In the genomic region with DNA sequence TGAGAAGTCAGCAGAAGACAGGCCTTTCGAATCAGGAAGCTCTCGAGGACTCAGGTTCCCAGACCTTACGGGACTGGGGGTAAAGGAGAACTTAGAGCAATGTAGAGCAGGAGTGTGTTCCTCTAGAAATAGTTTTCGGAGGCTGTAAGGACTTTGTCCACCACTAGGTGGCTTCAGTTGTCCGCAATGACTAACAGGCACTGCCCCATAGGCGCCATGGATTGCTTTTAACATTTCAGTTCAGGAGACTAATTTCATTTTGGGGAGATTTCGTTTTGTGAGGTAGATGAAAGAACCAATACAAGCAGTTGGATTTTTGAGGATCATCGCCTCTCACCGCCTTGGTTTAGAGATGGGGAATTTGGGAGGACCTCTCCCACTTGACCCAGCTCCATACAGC, we compare ENCODE assay signal across 8 mouse cellular contexts.
DNase-seq lines count a peak whose midpoint lies in the region; ATAC-seq and TF ChIP-seq lines count a peak whose summit lies in the region.

No protein-coding gene starts in this region.

- no peak overlapping the region for H3K4me2 ChIP-seq in hindbrain, embryonic 11.5 days (replicated peaks; ENCODE audit: low read depth, low read length)
- no peak overlapping the region for H3K4me2 ChIP-seq in hindbrain, embryonic 12.5 days (replicated peaks)
- no peak overlapping the region for H3K4me2 ChIP-seq in midbrain, embryonic 14.5 days (ENCODE audit: low read length)

- WGBS in hindbrain, embryonic 11.5 days: 58% methylated on average over 9 of the region's 9 CpGs
- 55% methylated on average over 9 of the region's 9 CpGs for WGBS in hindbrain, embryonic 12.5 days
- WGBS in embryonic facial prominence, embryonic 10.5 days: 54% methylated on average over 9 of the region's 9 CpGs
- WGBS in midbrain, embryonic 14.5 days: 55% methylated on average over 9 of the region's 9 CpGs

- no peak overlapping the region for H3K9ac ChIP-seq in hindbrain, embryonic 11.5 days (ENCODE audit: low read depth, low read length)
- H3K9ac ChIP-seq in hindbrain, embryonic 12.5 days: no peak overlapping the region
- H3K9ac ChIP-seq in midbrain, embryonic 14.5 days (replicated peaks; ENCODE audit: low read length): no peak overlapping the region

- no peaks in the 10 kb centered on the region for H3K27me3 ChIP-seq in hindbrain, embryonic 11.5 days (ENCODE audit: control insufficient read depth, insufficient read depth, low read length)
- no peaks in the 10 kb centered on the region for H3K27me3 ChIP-seq in hindbrain, embryonic 12.5 days
- H3K27me3 ChIP-seq in embryonic facial prominence, embryonic 10.5 days (replicated peaks; ENCODE audit: low read depth, poor library complexity, severe bottlenecking): no peaks in the 10 kb centered on the region
- H3K27me3 ChIP-seq in midbrain, embryonic 14.5 days (ENCODE audit: control insufficient read depth, insufficient read depth, low read length): no peaks in the 10 kb centered on the region

- no peaks in the 10 kb centered on the region for H3K4me1 ChIP-seq in hindbrain, embryonic 11.5 days (replicated peaks; ENCODE audit: control insufficient read depth, insufficient read depth, low read length)
- H3K4me1 ChIP-seq in hindbrain, embryonic 12.5 days: no peaks in the 10 kb centered on the region
- H3K4me1 ChIP-seq in embryonic facial prominence, embryonic 10.5 days: no peaks in the 10 kb centered on the region
- no peaks in the 10 kb centered on the region for H3K4me1 ChIP-seq in midbrain, embryonic 14.5 days (ENCODE audit: control insufficient read depth, insufficient read depth, low read length)

- no peak for ATAC-seq in hindbrain, embryonic 11.5 days (ENCODE audit: low FRiP score)
- ATAC-seq in hindbrain, embryonic 12.5 days (ENCODE audit: low FRiP score): no peak
- ATAC-seq in CD4-positive, CD25-positive, alpha-beta regulatory T cell, adult 4 months: peak; percentile 85
- peak; percentile 55; the same call in 1 of the 2 replicates for ATAC-seq in midbrain, embryonic 14.5 days (ENCODE audit: low FRiP score, low TSS enrichment)

- H3K36me3 ChIP-seq in hindbrain, embryonic 11.5 days (ENCODE audit: control insufficient read depth, insufficient read depth, low read length): no peaks in the 10 kb centered on the region
- no peaks in the 10 kb centered on the region for H3K36me3 ChIP-seq in hindbrain, embryonic 12.5 days
- H3K36me3 ChIP-seq in embryonic facial prominence, embryonic 10.5 days (replicated peaks): no peaks in the 10 kb centered on the region
- no peaks in the 10 kb centered on the region for H3K36me3 ChIP-seq in midbrain, embryonic 14.5 days (ENCODE audit: control insufficient read depth, insufficient read depth, low read length)

- H3K27ac ChIP-seq in hindbrain, embryonic 11.5 days (ENCODE audit: low read depth, low read length): no peak overlapping the region
- H3K27ac ChIP-seq in hindbrain, embryonic 12.5 days: no peak overlapping the region
- H3K27ac ChIP-seq in embryonic facial prominence, embryonic 10.5 days (replicated peaks): no peak overlapping the region
- no peak overlapping the region for H3K27ac ChIP-seq in layer of hippocampus, adult 2 months
- H3K27ac ChIP-seq in midbrain, embryonic 14.5 days (replicated peaks; ENCODE audit: low read depth, low read length): no peak overlapping the region

- peak; percentile 54 for DNase-seq in hindbrain, embryonic 11.5 days (ENCODE audit: low spot score)
- DNase-seq in adrenal gland, postnatal 25 days: peak; percentile 16
- peak; percentile 45 for DNase-seq in embryonic facial prominence, embryonic 10.5 days (ENCODE audit: low spot score)
- DNase-seq in layer of hippocampus, adult 2 months (ENCODE audit: low spot score in 2 of 2): peak; percentile 30 to 48
- peak; percentile 79 for DNase-seq in midbrain, embryonic 14.5 days
- peak; percentile 50 for DNase-seq in thymus, postnatal 14 days

- H3K9me3 ChIP-seq in hindbrain, embryonic 11.5 days (ENCODE audit: control insufficient read depth, low read length): no peaks in the 10 kb centered on the region
- H3K9me3 ChIP-seq in hindbrain, embryonic 12.5 days (replicated peaks): no peaks in the 10 kb centered on the region
- H3K9me3 ChIP-seq in embryonic facial prominence, embryonic 10.5 days: no peaks in the 10 kb centered on the region
- H3K9me3 ChIP-seq in midbrain, embryonic 14.5 days (ENCODE audit: control insufficient read depth, low read length): no peaks in the 10 kb centered on the region

- H3K4me3 ChIP-seq in hindbrain, embryonic 11.5 days (ENCODE audit: low read depth, low read length): no peak overlapping the region
- no peak overlapping the region for H3K4me3 ChIP-seq in hindbrain, embryonic 12.5 days
- no peak overlapping the region for H3K4me3 ChIP-seq in embryonic facial prominence, embryonic 10.5 days
- no peak overlapping the region for H3K4me3 ChIP-seq in layer of hippocampus, adult 2 months
- no peak overlapping the region for H3K4me3 ChIP-seq in midbrain, embryonic 14.5 days (replicated peaks; ENCODE audit: low read depth, low read length)

- TF ChIP-seq CTCF in layer of hippocampus, adult 2 months (conservative IDR thresholded peaks at IDR 0.05): peak; percentile 87

Comparison
In these comparisons a context has a peak if more than half of its experiments do, and no peak if none do; other contexts are left out.
1. ATAC-seq: peak in CD4-positive, CD25-positive, alpha-beta regulatory T cell, adult 4 months (single experiment) and midbrain, embryonic 14.5 days (single experiment); none in hindbrain, embryonic 11.5 days (single experiment) and hindbrain, embryonic 12.5 days (single experiment).
2. DNase-seq: peak in every context shown above with its lines; median percentile 79 in midbrain, embryonic 14.5 days; 54 in hindbrain, embryonic 11.5 days; 50 in thymus, postnatal 14 days; 45 in embryonic facial prominence, embryonic 10.5 days; 39 in layer of hippocampus, adult 2 months; 16 in adrenal gland, postnatal 25 days.